Mouse (Mus musculus) kidney, embryonic 14.5 days (tissue): ENCODE measurements around the gene Dcst2. TPM values are rescaled to one million over a fixed set of nuclear protein-coding genes. Genes with fewer than 3 reads are reported as not detected.

Experiments
- ATAC-seq: fragments of 200-750 bp; cut with Nextera tagmentation; 2 replicates; pipeline ENCODE4 v1.8.0; 2017; ENCODE audit warnings: moderate number of reproducible peaks, mild to moderate bottlenecking, moderate TSS enrichment, moderate library complexity; ENCODE audit not compliant: low FRiP score, low TSS enrichment
- H3K27ac ChIP-seq: fragments of 300-500 bp; sonication (generic); 2 replicates; pipeline ENCODE4 v1.5.1; 2014; ENCODE audit warnings: low read depth, mild to moderate bottlenecking, low read length, moderate library complexity, mixed read lengths
- H3K27me3 ChIP-seq: fragments of 300-500 bp; sonication (generic); 2 replicates; pipeline ENCODE4 v1.6.1; 2014; ENCODE audit warnings: mild to moderate bottlenecking, low read length; ENCODE audit not compliant: control insufficient read depth, insufficient read depth
- H3K36me3 ChIP-seq: fragments of 300-500 bp; sonication (generic); 2 replicates; pipeline ENCODE4 v1.6.1; 2014; ENCODE audit warnings: low read length, mixed read lengths; ENCODE audit not compliant: control insufficient read depth, insufficient read depth
- H3K4me1 ChIP-seq: fragments of 300-500 bp; sonication (generic); 2 replicates; pipeline ENCODE4 v1.6.1; 2014; ENCODE audit warnings: low read length, mixed read lengths; ENCODE audit not compliant: control insufficient read depth, insufficient read depth
- H3K4me2 ChIP-seq: fragments of 300-500 bp; sonication (generic); replicated peaks from 2 replicates; pipeline ENCODE4 v1.6.1; 2014; ENCODE audit warnings: low read depth, mild to moderate bottlenecking, low read length
- H3K4me3 ChIP-seq: fragments of 300-500 bp; sonication (generic); 2 replicates; pipeline ENCODE4 v1.5.1; 2014; ENCODE audit warnings: mild to moderate bottlenecking, low read length
- H3K9ac ChIP-seq: fragments of 300-500 bp; sonication (generic); 2 replicates; pipeline ENCODE4 v1.6.1; 2014; ENCODE audit warnings: low read depth, mild to moderate bottlenecking, low read length, moderate library complexity
- H3K9me3 ChIP-seq: fragments of 300-500 bp; sonication (generic); 2 replicates; pipeline ENCODE4 v1.6.1; 2016; ENCODE audit warnings: low read length; ENCODE audit not compliant: control insufficient read depth
- whole genome bisulfite sequencing: fragments of 180-500 bp; shearing (Covaris S2); extraction: QIAGEN DNeasy Blood & Tissue Kit; methylation state at CpG from one replicate; pipeline ENCODE4 v1.1.7; 2014; 5-methylcytosine and 5-hydroxymethylcytosine counted together
- polyA plus RNA-seq: library from polyadenylated mRNA; unstranded; fragments of >200 nt; fragmentation: Nextera tagmentation; extraction: Ambion mirVana; gene quantifications from 2 replicates; pipeline ENCODE4 v1.2.1, GENCODE M21; 2014

Dcst2 gene
- polyA plus RNA-seq, 1 experiment from 2014 or later: 0.18 TPM

GRCm38 (mm10) chr3:89318971-89319590, 42.7 kb upstream of the Dcst2 start:
- no peaks in the 10 kb centered on the region for H3K9me3 ChIP-seq
- peaks cover 35% of the 10 kb centered on the region for H3K27me3 ChIP-seq
- peak overlapping the region; percentile 51 for H3K9ac ChIP-seq
- H3K27ac ChIP-seq: no peak overlapping the region
- peak overlapping the region; percentile 97 for H3K4me2 ChIP-seq
- WGBS: 17% methylated on average over 21 of the region's 21 CpGs
- peak overlapping the region; percentile 64 for H3K4me3 ChIP-seq
- H3K36me3 ChIP-seq: no peaks in the 10 kb centered on the region
- peaks cover 62% of the 10 kb centered on the region for H3K4me1 ChIP-seq
- no peak for ATAC-seq

GRCm38 (mm10) chr3:89319591-89320350, 42.0 kb upstream of the Dcst2 start:
- H3K27me3 ChIP-seq: peaks cover 35% of the 10 kb centered on the region
- H3K36me3 ChIP-seq: no peaks in the 10 kb centered on the region
- H3K27ac ChIP-seq: no peak overlapping the region
- H3K9ac ChIP-seq: peak overlapping the region; percentile 51
- peak overlapping the region; percentile 97 for H3K4me2 ChIP-seq
- WGBS: 2% methylated on average over 54 of the region's 58 CpGs
- H3K9me3 ChIP-seq: no peaks in the 10 kb centered on the region
- peaks cover 61% of the 10 kb centered on the region for H3K4me1 ChIP-seq
- ATAC-seq: no peak
- H3K4me3 ChIP-seq: peak overlapping the region; percentile 64

DNA sequence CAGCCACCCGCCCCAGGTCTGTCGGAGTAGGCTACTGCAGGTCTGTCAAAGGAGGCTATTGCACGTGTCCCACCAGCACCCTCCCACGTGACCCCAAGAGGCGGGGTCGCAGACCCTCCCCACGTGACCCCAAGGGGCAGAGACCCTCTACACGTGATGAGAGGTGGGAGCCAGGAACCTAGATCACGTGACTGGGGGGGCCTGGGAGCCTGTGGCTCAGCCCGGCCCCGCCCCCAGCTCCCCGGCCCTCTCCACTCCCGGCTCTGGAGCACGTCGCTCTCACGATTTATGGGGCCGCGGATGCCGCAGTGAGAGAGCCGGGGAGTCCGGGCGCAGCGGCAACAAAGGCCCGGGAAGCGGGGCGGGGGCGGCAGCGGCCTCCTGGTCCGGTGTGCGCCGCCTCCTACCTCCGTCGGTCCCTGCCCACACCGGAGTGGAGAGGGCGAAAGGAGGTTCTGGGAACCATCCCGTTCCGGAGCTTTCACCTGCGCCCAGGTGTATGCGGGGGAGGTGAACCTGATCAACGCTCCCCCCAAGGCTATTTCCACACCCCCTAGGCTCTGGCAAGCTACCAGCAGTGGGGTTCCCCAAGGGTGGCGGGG, 41.1 kb upstream of the Dcst2 start:
- Histone ChIP-seq H3K27me3 (peaks cover 35% of the 10 kb centered on the region), H3K36me3 (no peaks in the 10 kb centered on the region)

DNA sequence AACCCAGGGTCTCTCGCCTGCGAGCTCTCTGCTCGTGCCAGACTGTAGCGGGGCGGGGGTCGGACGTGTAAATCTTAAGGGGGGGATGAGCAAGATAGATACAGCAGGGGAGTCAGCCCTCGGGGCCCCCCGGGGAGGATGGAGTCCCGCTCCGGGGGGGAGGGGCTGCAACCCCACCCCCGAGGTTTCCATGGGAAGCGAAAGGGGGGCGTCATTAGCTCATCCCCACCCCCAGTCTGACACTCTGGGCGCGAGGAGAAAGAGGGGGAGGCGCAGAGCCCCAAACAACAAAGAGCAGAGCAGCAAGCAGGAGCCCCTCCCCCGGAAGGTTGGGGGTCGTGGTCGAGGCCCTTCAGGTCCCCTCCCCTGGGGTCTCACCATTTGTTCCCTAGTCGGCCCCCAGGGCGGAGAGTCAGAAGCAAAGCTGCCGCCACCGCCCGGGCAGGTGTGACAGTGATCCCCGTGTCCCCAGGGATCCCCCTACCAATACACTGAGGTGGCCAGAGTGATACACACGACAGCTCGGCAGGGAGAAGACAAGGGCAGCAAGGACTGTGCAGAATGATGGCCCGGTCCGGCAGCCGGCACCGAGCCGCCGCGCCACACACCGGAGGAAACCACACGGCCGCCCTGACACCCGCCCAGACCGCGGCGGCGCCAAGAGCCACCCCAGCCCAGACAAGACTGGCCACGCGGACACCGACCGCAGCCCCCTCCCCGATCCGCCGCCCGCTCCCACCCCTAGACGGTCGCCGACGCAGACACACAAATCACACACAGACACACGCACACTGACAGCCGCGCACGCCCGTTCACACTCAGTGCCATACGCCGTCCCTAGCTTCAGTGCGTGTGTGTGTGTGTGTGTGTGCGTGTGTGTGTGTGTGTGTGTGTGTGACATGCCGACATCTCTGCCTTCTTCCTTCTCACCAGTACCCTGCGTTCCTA, 40.3 kb upstream of the Dcst2 start:
- ATAC-seq: peak; percentile 13; the same call in 1 of the 2 replicates
- peaks cover 45% of the 10 kb centered on the region for H3K4me1 ChIP-seq
- peaks cover 35% of the 10 kb centered on the region for H3K27me3 ChIP-seq
- peak overlapping the region; percentile 69 for H3K9ac ChIP-seq
- no peak overlapping the region for H3K27ac ChIP-seq
- under 1% methylated on average over 62 of the region's 66 CpGs for WGBS
- H3K4me3 ChIP-seq: peak overlapping the region; percentile 64
- no peaks in the 10 kb centered on the region for H3K9me3 ChIP-seq
- H3K36me3 ChIP-seq: no peaks in the 10 kb centered on the region
- peak overlapping the region; percentile 97 for H3K4me2 ChIP-seq

More for the DNA sequence above, 41.1 kb upstream of the Dcst2 start:
- H3K4me2 ChIP-seq: peak overlapping the region; percentile 97
- peak; percentile 28 for ATAC-seq
- no peaks in the 10 kb centered on the region for H3K9me3 ChIP-seq
- WGBS: 1% methylated on average over 36 of the region's 41 CpGs
- H3K9ac ChIP-seq: peak overlapping the region; percentile 69
- H3K27ac ChIP-seq: no peak overlapping the region
- H3K4me3 ChIP-seq: peak overlapping the region; percentile 64
- H3K4me1 ChIP-seq: peaks cover 53% of the 10 kb centered on the region

DNA sequence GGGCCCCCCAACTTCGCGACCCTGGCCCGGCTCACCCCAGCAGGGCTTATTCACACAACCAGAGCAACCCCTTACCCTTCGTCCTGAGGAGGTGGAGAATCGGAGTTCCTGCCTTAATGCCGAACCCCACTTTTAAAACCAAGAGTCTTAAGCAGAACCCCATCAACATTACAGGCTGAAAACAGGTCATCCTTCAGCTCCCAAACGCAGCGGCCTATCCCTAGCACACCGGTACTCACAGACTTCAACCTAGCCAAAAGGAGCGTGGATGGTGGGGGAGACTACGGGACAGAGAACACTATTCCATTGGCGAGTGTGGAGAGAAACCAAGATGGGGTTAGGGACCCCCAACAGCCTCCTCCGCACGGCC, 39.7 kb upstream of the Dcst2 start:
- peak overlapping the region; percentile 64 for H3K4me3 ChIP-seq
- H3K27ac ChIP-seq: no peak overlapping the region
- peaks cover 45% of the 10 kb centered on the region for H3K4me1 ChIP-seq
- peak overlapping the region; percentile 97 for H3K4me2 ChIP-seq
- H3K36me3 ChIP-seq: no peaks in the 10 kb centered on the region
- WGBS: under 1% methylated on average over 14 of the region's 14 CpGs
- peak overlapping the region; percentile 69 for H3K9ac ChIP-seq
- H3K9me3 ChIP-seq: no peaks in the 10 kb centered on the region
- no peak for ATAC-seq
- peaks cover 35% of the 10 kb centered on the region for H3K27me3 ChIP-seq

GRCm38 (mm10) chr3:89322514-89323165, 39.1 kb upstream of the Dcst2 start, which contains the start of gene Efna3:
Gene Efna3 (minus strand): TSS chr3:89322965.
- Histone ChIP-seq H3K4me1 (peaks cover 47% of the 10 kb centered on the region), H3K9ac (peak within 1 kb of the TSS; percentile 69), H3K27ac (no peak within 1 kb of the TSS), H3K4me2 (peak within 1 kb of the TSS; percentile 97), H3K27me3 (peaks cover 35% of the 10 kb centered on the region), H3K9me3 (no peaks in the 10 kb centered on the region), H3K4me3 (peak within 1 kb of the TSS; percentile 64), H3K36me3 (no peaks in the 10 kb centered on the region)
- ATAC-seq: peak; percentile 14
- WGBS: under 1% methylated on average over 52 of the region's 53 CpGs

DNA sequence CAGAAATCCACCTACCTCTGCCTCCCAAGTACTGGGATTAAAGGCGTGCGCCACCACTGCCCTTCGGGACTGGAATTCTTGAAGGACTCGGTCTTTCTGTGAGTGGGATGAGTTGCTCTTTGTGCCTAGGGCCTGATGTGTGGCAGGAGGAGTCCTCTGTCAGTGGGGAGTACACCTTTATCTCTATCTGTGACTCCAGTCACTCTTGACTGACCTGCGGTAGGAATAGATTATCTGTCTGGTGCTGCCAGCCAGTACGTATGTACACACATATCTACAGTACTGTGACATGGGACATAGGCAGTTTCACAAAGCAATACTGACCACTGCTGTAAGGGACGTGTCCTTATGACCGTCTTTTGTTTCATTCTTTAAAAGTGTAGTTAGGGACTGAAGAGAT, 35.9 kb upstream of the Dcst2 start:
- Histone ChIP-seq H3K4me1 (peaks cover 30% of the 10 kb centered on the region), H3K9ac (no peak overlapping the region), H3K27ac (no peak overlapping the region), H3K4me2 (no peak overlapping the region), H3K27me3 (peaks cover 10% of the 10 kb centered on the region), H3K4me3 (no peak overlapping the region), H3K9me3 (no peaks in the 10 kb centered on the region), H3K36me3 (no peaks in the 10 kb centered on the region)
- ATAC-seq: no peak
- 96% methylated on average over 8 of the region's 8 CpGs for WGBS

DNA sequence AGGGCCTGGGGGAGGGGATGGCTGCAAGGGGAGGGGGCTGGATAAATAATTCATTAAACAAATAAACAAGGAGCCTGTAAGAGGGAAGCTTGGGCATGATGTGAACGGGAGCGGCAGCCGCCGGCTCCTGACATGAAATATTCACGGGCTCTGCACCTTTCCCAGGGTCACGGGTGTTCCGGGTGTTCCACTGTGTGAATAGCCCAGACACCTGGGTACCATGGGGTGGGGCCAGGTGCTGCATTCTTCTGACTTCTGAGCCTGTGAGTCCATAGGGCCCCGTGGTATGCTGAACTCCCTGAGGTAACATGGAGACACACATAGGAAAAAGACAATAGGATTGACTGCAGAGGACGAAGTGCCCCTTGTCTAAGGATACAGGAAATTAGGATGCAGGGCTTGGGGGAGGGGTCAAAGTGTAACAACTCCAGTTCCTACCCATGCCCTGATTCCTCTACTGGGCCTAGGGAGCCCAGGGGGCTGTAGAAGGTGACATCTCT, 34.4 kb upstream of the Dcst2 start:
- Histone ChIP-seq H3K4me3 (no peak overlapping the region), H3K27me3 (peaks cover 2% of the 10 kb centered on the region; the same call in 1 of the 2 replicates), H3K9me3 (no peaks in the 10 kb centered on the region), H3K4me2 (0 out of 2 replicates have a peak overlapping the region, but pooled peaks have one; percentile 5), H3K9ac (no peak overlapping the region), H3K4me1 (peaks cover 26% of the 10 kb centered on the region), H3K27ac (no peak overlapping the region), H3K36me3 (no peaks in the 10 kb centered on the region)
- 13% methylated on average over 9 of the region's 9 CpGs for WGBS
- no peak for ATAC-seq
